Mouse (Mus musculus) limb, embryonic 14.5 days (tissue): ENCODE data around the gene Fat3. TPM values are rescaled to one million over a fixed set of nuclear protein-coding genes. Genes with fewer than 3 reads are reported as not detected.

Experiments
- ATAC-seq: fragments of 200-750 bp; cut with Nextera tagmentation; 2 replicates; pipeline ENCODE4 v1.8.0; 2017; ENCODE audit warnings: low read depth, moderate number of reproducible peaks, moderate TSS enrichment; ENCODE audit not compliant: low FRiP score
- DNase-seq: peaks from one replicate; pipeline ENCODE4 v3.0.0-alpha.2; 2015; ENCODE audit warnings: low spot score
- H3K27ac ChIP-seq: fragments of 300-500 bp; sonication (generic); replicated peaks from 2 replicates; pipeline ENCODE4 v1.5.1; 2014; ENCODE audit warnings: low read depth, mild to moderate bottlenecking, low read length, moderate library complexity, mixed read lengths
- H3K27me3 ChIP-seq: fragments of 300-500 bp; sonication (generic); 2 replicates; pipeline ENCODE4 v1.6.1; 2014; ENCODE audit warnings: low read length, mixed read lengths; ENCODE audit not compliant: control insufficient read depth, insufficient read depth
- H3K36me3 ChIP-seq: fragments of 300-500 bp; sonication (generic); 2 replicates; pipeline ENCODE4 v1.6.1; 2014; ENCODE audit warnings: mild to moderate bottlenecking, low read length, moderate library complexity, mixed read lengths; ENCODE audit not compliant: control insufficient read depth, insufficient read depth
- H3K4me1 ChIP-seq: fragments of 300-500 bp; sonication (generic); 2 replicates; pipeline ENCODE4 v1.6.1; 2014; ENCODE audit warnings: antibody characterized with exemption, low read length, mixed read lengths; ENCODE audit not compliant: control insufficient read depth, insufficient read depth
- H3K4me2 ChIP-seq: fragments of 300-500 bp; sonication (generic); replicated peaks from 2 replicates; pipeline ENCODE4 v1.6.1; 2014; ENCODE audit warnings: low read depth, mild to moderate bottlenecking, low read length, moderate library complexity; ENCODE audit not compliant: severe bottlenecking
- H3K4me3 ChIP-seq: fragments of 300-500 bp; sonication (generic); replicated peaks from 2 replicates; pipeline ENCODE4 v1.5.1; 2014; ENCODE audit warnings: low read length
- H3K9ac ChIP-seq: fragments of 300-500 bp; sonication (generic); 2 replicates; pipeline ENCODE4 v1.6.1; 2014; ENCODE audit warnings: mild to moderate bottlenecking, low read depth, low read length, moderate library complexity; ENCODE audit not compliant: severe bottlenecking
- H3K9me3 ChIP-seq: fragments of 300-500 bp; sonication (generic); 2 replicates; pipeline ENCODE4 v1.6.1; 2016; ENCODE audit warnings: low read length; ENCODE audit not compliant: control insufficient read depth
- POLR2A ChIP-seq: fragments of 200-500 bp; IDR thresholded peaks from 2 replicates; pipeline ENCODE4 v1.8.0; 2012; ENCODE audit warnings: inconsistent platforms, mild to moderate bottlenecking, moderate library complexity, borderline replicate concordance; ENCODE audit not compliant: insufficient read depth, insufficient read length; ENCODE audit errors: extremely low read depth
- WGBS: fragments of 180-500 bp; shearing (Covaris S2); extraction: QIAGEN DNeasy Blood & Tissue Kit; methylation state at CpG from one replicate; pipeline ENCODE4 v1.1.7; 2014; 5-methylcytosine and 5-hydroxymethylcytosine counted together
- polyA plus RNA-seq, 2 experiments: library from polyadenylated mRNA; depleted of rRNA in 1 of 2; stranded (reverse) in 1 of 2; unstranded in 1 of 2; fragments of >200 nt; fragmentation: Nextera tagmentation in 1 of 2; extraction: Ambion mirVana in 1 of 2; gene quantifications; 2 replicates each; pipeline versions ENCODE4 v1.2.1 to v1.2.3; 2012 to 2014

Gene Fat3
- polyA plus RNA-seq, 2 experiments: 5.4 to 9.2 TPM

- Histone ChIP-seq H3K27me3 (no peaks in the 10 kb centered on the region), H3K27ac (no peak overlapping the region), H3K4me2 (no peak overlapping the region), H3K9ac (no peak overlapping the region), H3K4me1 (peaks cover 9% of the 10 kb centered on the region), H3K9me3 (no peaks in the 10 kb centered on the region), H3K36me3 (no peaks in the 10 kb centered on the region), H3K4me3 (no peak overlapping the region)
- no peak for DNase-seq
- no peak for ATAC-seq
- no peak for TF ChIP-seq POLR2A
- WGBS: 84% methylated on average over 11 of the region's 11 CpGs
Measured at GRCm38 (mm10) chr9:16029715-16030285, 471.3 kb downstream of the Fat3 start.

GRCm38 (mm10) chr9:16029066-16029465 is 472.0 kb downstream of the Fat3 start:
- Histone ChIP-seq H3K4me3 (no peak overlapping the region), H3K4me2 (no peak overlapping the region), H3K27me3 (no peaks in the 10 kb centered on the region), H3K36me3 (no peaks in the 10 kb centered on the region), H3K9ac (no peak overlapping the region), H3K4me1 (peaks cover 10% of the 10 kb centered on the region), H3K27ac (no peak overlapping the region), H3K9me3 (no peaks in the 10 kb centered on the region)
- TF ChIP-seq POLR2A: no peak
- ATAC-seq (no peak), DNase-seq (no peak)
- 72% methylated on average over 4 of the region's 4 CpGs for whole genome bisulfite sequencing

GRCm38 (mm10) chr9:16028394-16028911 is 472.6 kb downstream of the Fat3 start:
- H3K4me2 ChIP-seq: no peak overlapping the region
- H3K9ac ChIP-seq: no peak overlapping the region
- H3K36me3 ChIP-seq: no peaks in the 10 kb centered on the region
- H3K27me3 ChIP-seq: no peaks in the 10 kb centered on the region
- H3K27ac ChIP-seq: no peak overlapping the region
- H3K9me3 ChIP-seq: no peaks in the 10 kb centered on the region
- ATAC-seq: peak; percentile 68
- no peak overlapping the region for H3K4me3 ChIP-seq
- peaks cover 11% of the 10 kb centered on the region for H3K4me1 ChIP-seq
- 43% methylated on average over 4 of the region's 4 CpGs for WGBS
- peak; percentile 28 for DNase-seq
- no peak for TF ChIP-seq POLR2A

- no peaks in the 10 kb centered on the region for H3K36me3 ChIP-seq
- no peak overlapping the region for H3K4me2 ChIP-seq
- WGBS: 30% methylated on average over 4 of the region's 4 CpGs
- no peaks in the 10 kb centered on the region for H3K9me3 ChIP-seq
- TF ChIP-seq POLR2A: no peak
- DNase-seq (no peak), ATAC-seq (no peak)
- H3K27me3 ChIP-seq: no peaks in the 10 kb centered on the region
- H3K9ac ChIP-seq: no peak overlapping the region
- H3K27ac ChIP-seq: no peak overlapping the region
- peaks cover 11% of the 10 kb centered on the region for H3K4me1 ChIP-seq
- no peak overlapping the region for H3K4me3 ChIP-seq
Measured at GRCm38 (mm10) chr9:16026054-16026453, 475.0 kb downstream of the Fat3 start.

- H3K4me2 ChIP-seq: no peak overlapping the region
- no peaks in the 10 kb centered on the region for H3K36me3 ChIP-seq
- DNase-seq (no peak), ATAC-seq (no peak)
- WGBS: 90% methylated on average over 7 of the region's 7 CpGs
- H3K9me3 ChIP-seq: no peaks in the 10 kb centered on the region
- peaks cover 11% of the 10 kb centered on the region for H3K4me1 ChIP-seq
- no peaks in the 10 kb centered on the region for H3K27me3 ChIP-seq
- H3K27ac ChIP-seq: no peak overlapping the region
- no peak overlapping the region for H3K9ac ChIP-seq
- no peak overlapping the region for H3K4me3 ChIP-seq
- no peak for TF ChIP-seq POLR2A
Measured at GRCm38 (mm10) chr9:16024706-16025105, 476.4 kb downstream of the Fat3 start.

- ATAC-seq (no peak), DNase-seq (no peak)
- WGBS: 56% methylated on average over 2 of the region's 2 CpGs
- no peak overlapping the region for H3K4me3 ChIP-seq
- H3K36me3 ChIP-seq: no peaks in the 10 kb centered on the region
- H3K9me3 ChIP-seq: no peaks in the 10 kb centered on the region
- no peak overlapping the region for H3K9ac ChIP-seq
- no peak overlapping the region for H3K4me2 ChIP-seq
- no peak overlapping the region for H3K27ac ChIP-seq
- no peaks in the 10 kb centered on the region for H3K27me3 ChIP-seq
- TF ChIP-seq POLR2A: no peak
- no peaks in the 10 kb centered on the region for H3K4me1 ChIP-seq
Measured at GRCm38 (mm10) chr9:16014115-16014514, 487.0 kb downstream of the Fat3 start.
